Mouse (Mus musculus) olfactory bulb, adult 2 months (tissue): ENCODE results near the gene Numbl. TPM values are rescaled to one million over a fixed set of nuclear protein-coding genes. Genes with fewer than 3 reads are reported as not detected.

Source experiments
- H3K27ac ChIP-seq: fragments of 200-500 bp; 2 replicates; pipeline ENCODE4 v1.5.1; 2012; ENCODE audit warnings: low read depth, low read length; ENCODE audit not compliant: insufficient read depth
- H3K4me1 ChIP-seq: fragments of 200-500 bp; 2 replicates; pipeline ENCODE4 v1.6.1; 2012; ENCODE audit warnings: low read length; ENCODE audit not compliant: control insufficient read depth, insufficient read depth
- H3K4me3 ChIP-seq: fragments of 200-500 bp; 2 replicates; pipeline ENCODE4 v1.5.1; 2012; ENCODE audit warnings: mild to moderate bottlenecking, low read depth, low read length, moderate library complexity; ENCODE audit not compliant: insufficient read depth
- CTCF ChIP-seq: fragments of 200-500 bp; IDR thresholded peaks from 2 replicates; pipeline ENCODE4 v1.5.1; 2012; ENCODE audit warnings: low read depth, mild to moderate bottlenecking, low read length, moderate library complexity; ENCODE audit not compliant: insufficient read depth
- POLR2A ChIP-seq: fragments of 200-500 bp; IDR thresholded peaks from 2 replicates; pipeline ENCODE4 v1.6.1; 2012; ENCODE audit warnings: mild to moderate bottlenecking, low read depth, low read length, moderate library complexity; ENCODE audit not compliant: insufficient read depth
- WGBS: fragments of 180-500 bp; shearing (Covaris S2); methylation state at CpG from one replicate; pipeline ENCODE4 v1.1.7; 2018; 5-methylcytosine and 5-hydroxymethylcytosine counted together
- polyA plus RNA-seq: library from polyadenylated mRNA; stranded (reverse); fragments of >200 nt; gene quantifications from 2 replicates; pipeline ENCODE4 v1.2.4, GENCODE M21; 2012; ENCODE audit warnings: low replicate concordance; ENCODE audit not compliant: missing spikeins, insufficient read depth, insufficient read length

The Numbl gene
- polyA plus RNA-seq, 1 experiment = not detected

GRCm38 (mm10) chr7:27298033-27298610, 39.9 kb downstream of the Numbl start:
- H3K27ac ChIP-seq = no peak overlapping the region
- TF ChIP-seq CTCF (no peak), POLR2A (no peak)

GRCm38 (mm10) chr7:27298816-27299215, 40.6 kb downstream of the Numbl start:
- 89% methylated on average over 6 of the region's 6 CpGs for WGBS
- no peak for TF ChIP-seq CTCF
- no peak for TF ChIP-seq POLR2A
- H3K4me3 ChIP-seq = no peak overlapping the region
- no peak overlapping the region for H3K27ac ChIP-seq
- H3K4me1 ChIP-seq = no peaks in the 10 kb centered on the region

More at GRCm38 (mm10) chr7:27298033-27298610, 39.9 kb downstream of the Numbl start:
- no peaks in the 10 kb centered on the region for H3K4me1 ChIP-seq
- no peak overlapping the region for H3K4me3 ChIP-seq
- WGBS = 90% methylated on average over 16 of the region's 16 CpGs

GRCm38 (mm10) chr7:27300351-27300750, 42.1 kb downstream of the Numbl start:
- H3K4me3 ChIP-seq = no peak overlapping the region
- H3K4me1 ChIP-seq = peaks cover 3% of the 10 kb centered on the region; the same call in 1 of the 2 replicates
- TF ChIP-seq CTCF = no peak
- no peak for TF ChIP-seq POLR2A
- no peak overlapping the region for H3K27ac ChIP-seq
- 80% methylated on average over 4 of the region's 4 CpGs for WGBS

GRCm38 (mm10) chr7:27300801-27301200, 42.6 kb downstream of the Numbl start:
- peaks cover 3% of the 10 kb centered on the region; the same call in 1 of the 2 replicates for H3K4me1 ChIP-seq
- WGBS = 56% methylated on average over 5 of the region's 5 CpGs

GRCm38 (mm10) chr7:27302172-27302571, 43.9 kb downstream of the Numbl start:
- H3K27ac ChIP-seq = no peak overlapping the region
- TF ChIP-seq POLR2A (no peak), CTCF (peak; percentile 83)
- no peak overlapping the region for H3K4me3 ChIP-seq
- peaks cover 3% of the 10 kb centered on the region; the same call in 1 of the 2 replicates for H3K4me1 ChIP-seq
- 8% methylated on average over 11 of the region's 11 CpGs for WGBS

More at GRCm38 (mm10) chr7:27300801-27301200, 42.6 kb downstream of the Numbl start:
- no peak for TF ChIP-seq CTCF
- no peak for TF ChIP-seq POLR2A
- no peak overlapping the region for H3K27ac ChIP-seq
- H3K4me3 ChIP-seq = no peak overlapping the region

GRCm38 (mm10) chr7:27305091-27305730, 47.0 kb downstream of the Numbl start:
- Histone ChIP-seq H3K27ac (no peak overlapping the region), H3K4me3 (no peak overlapping the region), H3K4me1 (peaks cover 4% of the 10 kb centered on the region; the same call in 1 of the 2 replicates)
- WGBS = 89% methylated on average over 17 of the region's 17 CpGs
- TF ChIP-seq POLR2A (no peak), CTCF (no peak)

- peaks cover 9% of the 10 kb centered on the region for H3K4me1 ChIP-seq
- 81% methylated on average over 24 of the region's 24 CpGs for WGBS
- peak; percentile 33; the same call in 1 of the 2 replicates for TF ChIP-seq CTCF
- TF ChIP-seq POLR2A = no peak
- H3K4me3 ChIP-seq = no peak overlapping the region
- no peak overlapping the region for H3K27ac ChIP-seq
Observed at GRCm38 (mm10) chr7:27306161-27307160, 48.2 kb downstream of the Numbl start.

- Histone ChIP-seq H3K4me3 (no peak overlapping the region), H3K4me1 (peaks cover 9% of the 10 kb centered on the region), H3K27ac (no peak overlapping the region)
- 76% methylated on average over 9 of the region's 9 CpGs for WGBS
- TF ChIP-seq POLR2A (no peak), CTCF (no peak)
Observed at GRCm38 (mm10) chr7:27307551-27307950, 49.3 kb downstream of the Numbl start.
